Mouse (Mus musculus) kidney, postnatal 4 days (tissue): ENCODE results near the gene Vmn1r223.
"Not testable (repeated sequence)": the region's sequence is repeated elsewhere in the genome, so short reads cannot be mapped to it uniquely, and the experiment has no call there.

Experiments used
- DNase-seq, 2 experiments: peaks; one replicate each; pipeline ENCODE4 v3.0.0; 2021; ENCODE audit warnings: mixed read lengths in 2 of 2

Gene Vmn1r223

GRCm38 (mm10) chr13:23246834-23247233 lies at the start of gene Vmn1r223:
Vmn1r223 (plus strand) TSS chr13:23247134.
- not testable (repeated sequence) for DNase-seq

- not testable (repeated sequence) for DNase-seq
Observed at GRCm38 (mm10) chr13:23203885-23204284, 43.0 kb upstream of the Vmn1r223 start.

GRCm38 (mm10) chr13:23213827-23214226 lies 33.1 kb upstream of the Vmn1r223 start, which contains the start of gene Vmn1r221:
Vmn1r221 (plus strand) TSS chr13:23214127.
- not testable (repeated sequence) for DNase-seq

GRCm38 (mm10) chr13:23235847-23236246 lies 11.1 kb upstream of the Vmn1r223 start, which contains the start of gene Vmn1r222:
Vmn1r222 (minus strand) TSS chr13:23235947.
- DNase-seq = not testable (repeated sequence)

- DNase-seq = no peak
Observed at GRCm38 (mm10) chr13:23258546-23259048, 11.7 kb downstream of the Vmn1r223 start.

GRCm38 (mm10) chr13:23268606-23269005 lies 21.7 kb downstream of the Vmn1r223 start:
- DNase-seq = not testable (repeated sequence)

GRCm38 (mm10) chr13:23269127-23269526 lies 22.2 kb downstream of the Vmn1r223 start:
- DNase-seq = not testable (repeated sequence)

- no peak for DNase-seq
Observed at GRCm38 (mm10) chr13:23269681-23270080, 22.7 kb downstream of the Vmn1r223 start.

- peak; percentile 6 to 15 for DNase-seq
Observed at GRCm38 (mm10) chr13:23270321-23271101, 23.6 kb downstream of the Vmn1r223 start.

- DNase-seq = no peak
Observed at GRCm38 (mm10) chr13:23279576-23279975, 32.6 kb downstream of the Vmn1r223 start.

- DNase-seq = no peak
Observed at GRCm38 (mm10) chr13:23279992-23280391, 33.1 kb downstream of the Vmn1r223 start.

GRCm38 (mm10) chr13:23285191-23285920 lies 38.4 kb downstream of the Vmn1r223 start:
- peak in 1 of 2 experiments; percentile 17 for DNase-seq

GRCm38 (mm10) chr13:23285921-23286720 lies 39.2 kb downstream of the Vmn1r223 start:
- DNase-seq = peak in 1 of 2 experiments; percentile 33

GRCm38 (mm10) chr13:23286721-23287362 lies 39.9 kb downstream of the Vmn1r223 start:
- peak; percentile 16 to 47 for DNase-seq

- no peak for DNase-seq
Observed at GRCm38 (mm10) chr13:23297737-23298136, 50.8 kb downstream of the Vmn1r223 start.

GRCm38 (mm10) chr13:23298445-23299232 lies 51.7 kb downstream of the Vmn1r223 start:
- DNase-seq = peak; percentile 22 to 39

GRCm38 (mm10) chr13:23299276-23299998 lies 52.5 kb downstream of the Vmn1r223 start:
- peak in 1 of 2 experiments; percentile 7 for DNase-seq

GRCm38 (mm10) chr13:23299999-23300341 lies 53.0 kb downstream of the Vmn1r223 start:
- DNase-seq = peak; percentile 60 to 66
